Mouse (Mus musculus) liver, adult 2 months (tissue): ENCODE data around the gene Mutyh.

Source experiments
- CTCF ChIP-seq: fragments of 200-500 bp; IDR thresholded peaks from 2 replicates; pipeline ENCODE4 v1.5.1; 2011; ENCODE audit warnings: low read depth, low read length, control low read depth
- POLR2A ChIP-seq: fragments of 200-500 bp; IDR thresholded peaks from 2 replicates; pipeline ENCODE4 v1.6.1; 2011; ENCODE audit warnings: low read length, control low read depth; ENCODE audit not compliant: insufficient read depth; ENCODE audit errors: extremely low read depth

GRCm38 (mm10) chr4:116782171-116782570 lies 25.4 kb upstream of the Mutyh start:
- no peak for TF ChIP-seq CTCF
- TF ChIP-seq POLR2A = no peak
